Mouse (Mus musculus) heart, postnatal 0 days (tissue): ENCODE data around the gene Plekha3.

Experiments used
- CTCF ChIP-seq: IDR thresholded peaks from 2 replicates; pipeline ENCODE4 v1.5.1; 2016; ENCODE audit warnings: antibody characterized with exemption, control low read depth, low read depth
- EP300 ChIP-seq: IDR thresholded peaks from 2 replicates; pipeline ENCODE4 v1.6.1; 2016; ENCODE audit warnings: antibody characterized with exemption, low read depth

DNA sequence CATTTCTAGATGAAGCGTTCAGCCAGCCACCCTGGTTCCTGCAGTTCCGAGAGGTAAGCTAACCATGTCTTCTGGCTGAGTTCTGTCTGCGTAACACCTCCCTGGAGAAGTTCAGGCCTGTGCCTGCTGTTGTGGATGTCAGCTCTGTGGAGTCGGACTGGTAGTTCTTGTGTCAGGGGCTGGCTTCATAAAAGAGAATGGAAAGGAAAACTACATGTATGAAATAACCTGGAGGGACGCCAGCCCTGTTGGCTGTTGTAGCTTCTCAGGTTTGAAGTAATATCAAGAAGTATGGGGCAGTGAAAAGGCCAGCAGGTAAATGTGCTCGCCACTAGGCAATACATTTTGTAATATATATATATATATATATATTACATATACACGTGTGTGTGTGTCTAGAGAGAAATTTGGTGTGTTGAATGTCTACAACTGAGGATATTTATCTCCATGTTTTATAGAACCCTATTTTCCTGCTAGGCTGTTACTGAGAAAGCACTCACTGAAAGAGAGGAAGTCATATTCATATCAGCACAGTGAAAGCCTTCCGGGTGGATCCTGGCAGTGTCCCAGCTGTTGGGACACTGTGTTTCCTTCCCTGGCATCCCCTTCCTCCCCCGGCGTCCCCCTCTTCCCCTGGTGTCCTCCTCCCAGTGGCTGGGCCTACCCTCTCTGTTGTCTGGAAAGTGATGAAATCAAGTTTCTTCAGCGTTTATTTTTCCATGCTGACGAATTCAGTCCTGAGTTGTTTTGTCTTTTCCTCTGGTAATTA, 15.5 kb downstream of the Plekha3 start:
- TF ChIP-seq CTCF (no peak), EP300 (0 out of 2 replicates have a peak, but pooled peaks have one; percentile 34)
